Mouse (Mus musculus) cerebellum, adult 2 months (tissue): ENCODE measurements around the gene Shbg. TPM values are rescaled to one million over a fixed set of nuclear protein-coding genes. Genes with fewer than 3 reads are reported as not detected.

Experiments
- DNase-seq, 2 experiments: peaks; one replicate each; pipeline ENCODE4 v3.0.0; 2021
- H3K27ac ChIP-seq: fragments of 200-500 bp; 2 replicates; pipeline ENCODE4 v1.5.1; 2012; ENCODE audit warnings: low read length, control low read depth, inconsistent platforms; ENCODE audit not compliant: insufficient read depth
- H3K27me3 ChIP-seq: fragments of 200-500 bp; 2 replicates; pipeline ENCODE4 v1.6.1; 2012; ENCODE audit warnings: inconsistent platforms, mild to moderate bottlenecking, low read length, moderate library complexity; ENCODE audit not compliant: control insufficient read depth, insufficient read depth
- H3K4me1 ChIP-seq: fragments of 200-500 bp; 2 replicates; pipeline ENCODE4 v1.6.1; 2011; ENCODE audit warnings: low read length; ENCODE audit not compliant: control insufficient read depth, insufficient read depth
- H3K4me3 ChIP-seq: fragments of 200-500 bp; replicated peaks from 2 replicates; pipeline ENCODE3; 2011; ENCODE audit warnings: mild to moderate bottlenecking, low read depth, low read length, control low read depth; ENCODE audit not compliant: insufficient read depth
- CTCF ChIP-seq: fragments of 200-500 bp; IDR thresholded peaks from 2 replicates; pipeline ENCODE4 v1.5.1; 2011; ENCODE audit warnings: low read depth, mild to moderate bottlenecking, control low read depth, low read length, moderate library complexity, borderline replicate concordance; ENCODE audit not compliant: insufficient read depth
- POLR2A ChIP-seq: fragments of 200-500 bp; IDR thresholded peaks from 2 replicates; pipeline ENCODE4 v1.6.1; 2011; ENCODE audit warnings: low read length, control low read depth, borderline replicate concordance; ENCODE audit not compliant: insufficient read depth
- WGBS: fragments of 180-500 bp; shearing (Covaris S2); methylation state at CpG from one replicate; pipeline ENCODE4 v1.1.7; 2018; 5-methylcytosine and 5-hydroxymethylcytosine counted together
- polyA plus RNA-seq: library from polyadenylated mRNA; depleted of rRNA; stranded (reverse); fragments of >200 nt; gene quantifications from 2 replicates; pipeline ENCODE4 v1.2.3, GENCODE M21; 2012; rRNA removed

Gene Shbg
- 0.11 TPM in 2 replicates for polyA plus RNA-seq

- WGBS, result 72% methylated on average over 5 of the region's 5 CpGs
- TF ChIP-seq POLR2A (no peak), CTCF (no peak)
- Histone ChIP-seq H3K4me3 (no peak within 1 kb of the TSS), H3K4me1 (0 out of 2 replicates have a peak, but pooled peaks cover 3% of the 10 kb centered on the region), H3K27me3 (no peaks in the 10 kb centered on the region), H3K27ac (no peak within 1 kb of the TSS)
- DNase-seq, result no peak
These were observed at the start of gene Shbg for GRCm38 (mm10) chr11:69617805-69618204. TSS of gene Shbg (minus strand) at chr11:69617905.

- H3K4me1 ChIP-seq, result peaks cover 3% of the 10 kb centered on the region; the same call in 1 of the 2 replicates
- DNase-seq, result no peak
- no peaks in the 10 kb centered on the region for H3K27me3 ChIP-seq
- TF ChIP-seq CTCF, result no peak
- no peak for TF ChIP-seq POLR2A
- H3K4me3 ChIP-seq, result no peak overlapping the region
- H3K27ac ChIP-seq, result no peak overlapping the region
- 91% methylated on average over 3 of the region's 3 CpGs for WGBS
These were observed 48.9 kb upstream of the Shbg start for GRCm38 (mm10) chr11:69666665-69667005.

- no peak within 1 kb of the TSS for H3K27ac ChIP-seq
These were observed 48.4 kb upstream of the Shbg start, which contains the start of gene Cd68 for GRCm38 (mm10) chr11:69665961-69666664. TSS of gene Cd68 (minus strand) at chr11:69666153.

GRCm38 (mm10) chr11:69665457-69665960, 47.8 kb upstream of the Shbg start:
- DNase-seq, result no peak
- H3K27me3 ChIP-seq, result no peaks in the 10 kb centered on the region
- H3K27ac ChIP-seq, result no peak overlapping the region
- TF ChIP-seq POLR2A (no peak), CTCF (no peak)
- H3K4me3 ChIP-seq, result no peak overlapping the region
- H3K4me1 ChIP-seq, result peaks cover 3% of the 10 kb centered on the region; the same call in 1 of the 2 replicates
- WGBS, result 60% methylated on average over 9 of the region's 9 CpGs

More at GRCm38 (mm10) chr11:69665961-69666664, 48.4 kb upstream of the Shbg start, which contains the start of gene Cd68:
- Histone ChIP-seq H3K4me1 (peaks cover 3% of the 10 kb centered on the region; the same call in 1 of the 2 replicates), H3K4me3 (no peak within 1 kb of the TSS), H3K27me3 (no peaks in the 10 kb centered on the region)
- no peak for DNase-seq
- TF ChIP-seq CTCF (no peak), POLR2A (no peak)
- 42% methylated on average over 7 of the region's 7 CpGs for WGBS

- Histone ChIP-seq H3K4me3 (no peak overlapping the region), H3K27me3 (no peaks in the 10 kb centered on the region), H3K4me1 (0 out of 2 replicates have a peak, but pooled peaks cover 3% of the 10 kb centered on the region), H3K27ac (no peak overlapping the region)
- DNase-seq, result no peak
- no peak for TF ChIP-seq CTCF
- no peak for TF ChIP-seq POLR2A
- WGBS, result 89% methylated on average over 7 of the region's 7 CpGs
These were observed 47.1 kb upstream of the Shbg start for GRCm38 (mm10) chr11:69664841-69665240.

- H3K4me1 ChIP-seq, result 0 out of 2 replicates have a peak, but pooled peaks cover 3% of the 10 kb centered on the region
- H3K27ac ChIP-seq, result no peak overlapping the region
- no peaks in the 10 kb centered on the region for H3K27me3 ChIP-seq
- no peak for TF ChIP-seq CTCF
- no peak for TF ChIP-seq POLR2A
- 44% methylated on average over 6 of the region's 6 CpGs for WGBS
- no peak overlapping the region for H3K4me3 ChIP-seq
- peak in 1 of 2 experiments; percentile 44 for DNase-seq
These were observed 46.1 kb upstream of the Shbg start for GRCm38 (mm10) chr11:69663795-69664194.

GRCm38 (mm10) chr11:69662967-69663671, 45.4 kb upstream of the Shbg start:
- WGBS, result 55% methylated on average over 13 of the region's 13 CpGs
- peak overlapping the region; percentile 85 for H3K4me3 ChIP-seq
- TF ChIP-seq POLR2A, result no peak
- no peak for TF ChIP-seq CTCF

More at GRCm38 (mm10) chr11:69662967-69663671, 45.4 kb upstream of the Shbg start:
- peak overlapping the region; percentile 35 for H3K27ac ChIP-seq
- H3K27me3 ChIP-seq, result no peaks in the 10 kb centered on the region
- DNase-seq, result no peak
- 0 out of 2 replicates have a peak, but pooled peaks cover 3% of the 10 kb centered on the region for H3K4me1 ChIP-seq
